Mouse (Mus musculus): ENCODE results near the gene Prss46. TPM values are rescaled to one million over a fixed set of nuclear protein-coding genes. Genes with fewer than 3 reads are reported as not detected.

The Prss46 gene
- polyA plus RNA-seq, 1 experiment from 2014 or later, result not detected

- no peak overlapping the region for H3K4me2 ChIP-seq (ENCODE audit: low read length)
- DNase-seq (no peak), ATAC-seq (ENCODE audit: low FRiP score, low TSS enrichment) (no peak)
- no peak overlapping the region for H3K27ac ChIP-seq (replicated peaks; ENCODE audit: low read depth, low read length)
- no peaks in the 10 kb centered on the region for H3K36me3 ChIP-seq (ENCODE audit: control insufficient read depth, insufficient read depth, low read length)
- no peak overlapping the region for H3K4me3 ChIP-seq (replicated peaks; ENCODE audit: low read depth, low read length)
- no peaks in the 10 kb centered on the region for H3K4me1 ChIP-seq (ENCODE audit: control insufficient read depth, insufficient read depth, low read length)
- no peaks in the 10 kb centered on the region for H3K9me3 ChIP-seq (ENCODE audit: control insufficient read depth, low read length)
- H3K9ac ChIP-seq (replicated peaks; ENCODE audit: low read length), result no peak overlapping the region
- WGBS, result 85% methylated on average over 7 of the region's 7 CpGs
- H3K27me3 ChIP-seq (ENCODE audit: control insufficient read depth, insufficient read depth, low read length), result no peaks in the 10 kb centered on the region
These were observed 4.9 kb downstream of the Prss46 start for GRCm38 (mm10) chr9:110849162-110849561.

- 77% methylated on average over 7 of the region's 7 CpGs for WGBS
- ATAC-seq (ENCODE audit: low FRiP score, low TSS enrichment), result no peak
These were observed 11.6 kb downstream of the Prss46 start for GRCm38 (mm10) chr9:110855903-110856302.

GRCm38 (mm10) chr9:110856920-110857319 lies 12.6 kb downstream of the Prss46 start:
- Histone ChIP-seq H3K4me1 (ENCODE audit: control insufficient read depth, insufficient read depth, low read length) (no peaks in the 10 kb centered on the region), H3K36me3 (ENCODE audit: control insufficient read depth, insufficient read depth, low read length) (no peaks in the 10 kb centered on the region), H3K4me3 (replicated peaks; ENCODE audit: low read depth, low read length) (no peak overlapping the region), H3K9me3 (ENCODE audit: control insufficient read depth, low read length) (no peaks in the 10 kb centered on the region), H3K27me3 (ENCODE audit: control insufficient read depth, insufficient read depth, low read length) (peaks cover 5% of the 10 kb centered on the region; the same call in 1 of the 2 replicates), H3K9ac (replicated peaks; ENCODE audit: low read length) (no peak overlapping the region), H3K4me2 (ENCODE audit: low read length) (no peak overlapping the region), H3K27ac (replicated peaks; ENCODE audit: low read depth, low read length) (no peak overlapping the region)
- no peak for DNase-seq
- ATAC-seq (ENCODE audit: low FRiP score, low TSS enrichment), result no peak
- WGBS, result 69% methylated on average over 4 of the region's 4 CpGs

More at GRCm38 (mm10) chr9:110855903-110856302, 11.6 kb downstream of the Prss46 start:
- no peaks in the 10 kb centered on the region for H3K36me3 ChIP-seq (ENCODE audit: control insufficient read depth, insufficient read depth, low read length)
- peaks cover 5% of the 10 kb centered on the region; the same call in 1 of the 2 replicates for H3K27me3 ChIP-seq (ENCODE audit: control insufficient read depth, insufficient read depth, low read length)
- no peak for DNase-seq
- no peak overlapping the region for H3K4me2 ChIP-seq (ENCODE audit: low read length)
- no peaks in the 10 kb centered on the region for H3K4me1 ChIP-seq (ENCODE audit: control insufficient read depth, insufficient read depth, low read length)
- H3K9me3 ChIP-seq (ENCODE audit: control insufficient read depth, low read length), result no peaks in the 10 kb centered on the region
- H3K27ac ChIP-seq (replicated peaks; ENCODE audit: low read depth, low read length), result no peak overlapping the region
- no peak overlapping the region for H3K4me3 ChIP-seq (replicated peaks; ENCODE audit: low read depth, low read length)
- no peak overlapping the region for H3K9ac ChIP-seq (replicated peaks; ENCODE audit: low read length)

GRCm38 (mm10) chr9:110857781-110858472 lies 13.6 kb downstream of the Prss46 start, which contains the start of gene Prss50:
Prss50 (plus strand) TSS chr9:110857967.
- Histone ChIP-seq H3K4me2 (ENCODE audit: low read length) (peak within 1 kb of the TSS; percentile 47), H3K4me3 (replicated peaks; ENCODE audit: low read depth, low read length) (peak within 1 kb of the TSS; percentile 18), H3K9me3 (ENCODE audit: control insufficient read depth, low read length) (no peaks in the 10 kb centered on the region), H3K27me3 (ENCODE audit: control insufficient read depth, insufficient read depth, low read length) (peaks cover 5% of the 10 kb centered on the region; the same call in 1 of the 2 replicates), H3K9ac (replicated peaks; ENCODE audit: low read length) (no peak within 1 kb of the TSS), H3K4me1 (ENCODE audit: control insufficient read depth, insufficient read depth, low read length) (no peaks in the 10 kb centered on the region), H3K27ac (replicated peaks; ENCODE audit: low read depth, low read length) (no peak within 1 kb of the TSS), H3K36me3 (ENCODE audit: control insufficient read depth, insufficient read depth, low read length) (no peaks in the 10 kb centered on the region)
- 7% methylated on average over 50 of the region's 50 CpGs for WGBS
- ATAC-seq (ENCODE audit: low FRiP score, low TSS enrichment), result no peak
- DNase-seq, result peak; percentile 31

- WGBS, result 63% methylated on average over 5 of the region's 5 CpGs
These were observed 14.2 kb downstream of the Prss46 start for GRCm38 (mm10) chr9:110858523-110858922.

GRCm38 (mm10) chr9:110858967-110859596 lies 14.8 kb downstream of the Prss46 start:
- Histone ChIP-seq H3K27ac (replicated peaks; ENCODE audit: low read depth, low read length) (no peak overlapping the region), H3K36me3 (ENCODE audit: control insufficient read depth, insufficient read depth, low read length) (no peaks in the 10 kb centered on the region), H3K4me1 (ENCODE audit: control insufficient read depth, insufficient read depth, low read length) (no peaks in the 10 kb centered on the region), H3K9me3 (ENCODE audit: control insufficient read depth, low read length) (no peaks in the 10 kb centered on the region), H3K9ac (replicated peaks; ENCODE audit: low read length) (no peak overlapping the region), H3K27me3 (ENCODE audit: control insufficient read depth, insufficient read depth, low read length) (peaks cover 5% of the 10 kb centered on the region; the same call in 1 of the 2 replicates), H3K4me2 (ENCODE audit: low read length) (no peak overlapping the region), H3K4me3 (replicated peaks; ENCODE audit: low read depth, low read length) (no peak overlapping the region)
- 93% methylated on average over 5 of the region's 5 CpGs for WGBS
- DNase-seq (no peak), ATAC-seq (ENCODE audit: low FRiP score, low TSS enrichment) (no peak)

More at GRCm38 (mm10) chr9:110858523-110858922, 14.2 kb downstream of the Prss46 start:
- H3K9ac ChIP-seq (replicated peaks; ENCODE audit: low read length), result no peak overlapping the region
- H3K4me1 ChIP-seq (ENCODE audit: control insufficient read depth, insufficient read depth, low read length), result no peaks in the 10 kb centered on the region
- no peak overlapping the region for H3K4me3 ChIP-seq (replicated peaks; ENCODE audit: low read depth, low read length)
- ATAC-seq (ENCODE audit: low FRiP score, low TSS enrichment) (no peak), DNase-seq (no peak)
- peaks cover 5% of the 10 kb centered on the region; the same call in 1 of the 2 replicates for H3K27me3 ChIP-seq (ENCODE audit: control insufficient read depth, insufficient read depth, low read length)
- no peak overlapping the region for H3K4me2 ChIP-seq (ENCODE audit: low read length)
- no peaks in the 10 kb centered on the region for H3K36me3 ChIP-seq (ENCODE audit: control insufficient read depth, insufficient read depth, low read length)
- no peaks in the 10 kb centered on the region for H3K9me3 ChIP-seq (ENCODE audit: control insufficient read depth, low read length)
- H3K27ac ChIP-seq (replicated peaks; ENCODE audit: low read depth, low read length), result no peak overlapping the region

GRCm38 (mm10) chr9:110871030-110871429 lies 26.7 kb downstream of the Prss46 start:
- Histone ChIP-seq H3K4me1 (ENCODE audit: control insufficient read depth, insufficient read depth, low read length) (peaks cover 21% of the 10 kb centered on the region), H3K9me3 (ENCODE audit: control insufficient read depth, low read length) (no peaks in the 10 kb centered on the region), H3K36me3 (ENCODE audit: control insufficient read depth, insufficient read depth, low read length) (no peaks in the 10 kb centered on the region), H3K9ac (replicated peaks; ENCODE audit: low read length) (no peak overlapping the region), H3K4me2 (ENCODE audit: low read length) (no peak overlapping the region), H3K4me3 (replicated peaks; ENCODE audit: low read depth, low read length) (no peak overlapping the region), H3K27me3 (ENCODE audit: control insufficient read depth, insufficient read depth, low read length) (peaks cover 5% of the 10 kb centered on the region; the same call in 1 of the 2 replicates), H3K27ac (replicated peaks; ENCODE audit: low read depth, low read length) (no peak overlapping the region)
- ATAC-seq (ENCODE audit: low FRiP score, low TSS enrichment), result no peak
- peak; percentile 71 for DNase-seq
- 20% methylated on average over 7 of the region's 7 CpGs for WGBS

GRCm38 (mm10) chr9:110873681-110874659 lies 29.7 kb downstream of the Prss46 start:
- ATAC-seq (ENCODE audit: low FRiP score, low TSS enrichment), result peak; percentile 56; the same call in 1 of the 2 replicates
- 0 out of 2 replicates have a peak overlapping the region, but pooled peaks have one; percentile 41 for H3K27ac ChIP-seq (replicated peaks; ENCODE audit: low read depth, low read length)

More at GRCm38 (mm10) chr9:110873681-110874659, 29.7 kb downstream of the Prss46 start:
- H3K9me3 ChIP-seq (ENCODE audit: control insufficient read depth, low read length), result no peaks in the 10 kb centered on the region
- peak; percentile 83 for DNase-seq
- peak overlapping the region; percentile 45 for H3K9ac ChIP-seq (replicated peaks; ENCODE audit: low read length)
- peak overlapping the region; percentile 24 for H3K4me3 ChIP-seq (replicated peaks; ENCODE audit: low read depth, low read length)
- H3K4me2 ChIP-seq (ENCODE audit: low read length), result peak overlapping the region; percentile 57
- peaks cover 21% of the 10 kb centered on the region for H3K4me1 ChIP-seq (ENCODE audit: control insufficient read depth, insufficient read depth, low read length)
- no peaks in the 10 kb centered on the region for H3K36me3 ChIP-seq (ENCODE audit: control insufficient read depth, insufficient read depth, low read length)
- peaks cover 5% of the 10 kb centered on the region for H3K27me3 ChIP-seq (ENCODE audit: control insufficient read depth, insufficient read depth, low read length)
- WGBS, result 5% methylated on average over 40 of the region's 40 CpGs
